Mouse (Mus musculus) embryonic facial prominence, embryonic 12.5 days (tissue): ENCODE data around the gene Echdc1. TPM values are rescaled to one million over a fixed set of nuclear protein-coding genes. Genes with fewer than 3 reads are reported as not detected.
A peak's percentile ranks its signal among the peaks of the same experiment; 100 is the strongest.
"Not testable (repeated sequence)": the region's sequence is repeated elsewhere in the genome, so short reads cannot be mapped to it uniquely, and the experiment has no call there.

Source experiments
- ATAC-seq: fragments of 200-750 bp; cut with Nextera tagmentation; 2 replicates; pipeline ENCODE4 v1.8.0; 2017; ENCODE audit not compliant: insufficient number of reproducible peaks, insufficient read depth, low FRiP score, low TSS enrichment
- H3K27ac ChIP-seq: fragments of 300-500 bp; sonication (generic); 2 replicates; pipeline ENCODE4 v1.5.1; 2016; ENCODE audit warnings: mild to moderate bottlenecking
- H3K27me3 ChIP-seq: fragments of 300-500 bp; sonication (generic); 2 replicates; pipeline ENCODE4 v1.6.1; 2016; ENCODE audit warnings: mild to moderate bottlenecking, moderate library complexity
- H3K36me3 ChIP-seq: fragments of 300-500 bp; sonication (generic); 2 replicates; pipeline ENCODE4 v1.6.1; 2016; ENCODE audit warnings: mild to moderate bottlenecking
- H3K4me1 ChIP-seq: fragments of 300-500 bp; sonication (generic); 2 replicates; pipeline ENCODE4 v1.6.1; 2016
- H3K4me2 ChIP-seq: fragments of 300-500 bp; sonication (generic); replicated peaks from 2 replicates; pipeline ENCODE4 v1.6.1; 2016; ENCODE audit warnings: mild to moderate bottlenecking, moderate library complexity
- H3K4me3 ChIP-seq: fragments of 300-500 bp; sonication (generic); 2 replicates; pipeline ENCODE4 v1.5.1; 2016; ENCODE audit warnings: mild to moderate bottlenecking
- H3K9ac ChIP-seq: fragments of 300-500 bp; sonication (generic); 2 replicates; pipeline ENCODE4 v1.6.1; 2016; ENCODE audit warnings: mild to moderate bottlenecking, moderate library complexity
- H3K9me3 ChIP-seq: fragments of 300-500 bp; sonication (generic); 2 replicates; pipeline ENCODE4 v1.6.1; 2016; ENCODE audit warnings: mild to moderate bottlenecking, moderate library complexity
- WGBS: fragments of 180-500 bp; shearing (Covaris S2); methylation state at CpG from one replicate; pipeline ENCODE4 v1.1.7; 2016; 5-methylcytosine and 5-hydroxymethylcytosine counted together
- polyA plus RNA-seq: library from polyadenylated mRNA; unstranded; fragments of >200 nt; fragmentation: Nextera tagmentation; extraction: Ambion mirVana; gene quantifications from 2 replicates; pipeline ENCODE4 v1.2.1, GENCODE M21; 2016

The Echdc1 gene
- polyA plus RNA-seq, 1 experiment from 2014 or later = 19.7 TPM

- Histone ChIP-seq H3K4me2 (no peak overlapping the region), H3K36me3 (peaks cover 24% of the 10 kb centered on the region), H3K9ac (no peak overlapping the region), H3K4me3 (no peak overlapping the region), H3K4me1 (0 out of 2 replicates have a peak, but pooled peaks cover 4% of the 10 kb centered on the region), H3K9me3 (no peaks in the 10 kb centered on the region), H3K27ac (no peak overlapping the region), H3K27me3 (no peaks in the 10 kb centered on the region)
- WGBS = 80% methylated on average over 2 of the region's 2 CpGs
- ATAC-seq = no peak
Observed at GRCm38 (mm10) chr10:29351420-29351819, 38.5 kb downstream of the Echdc1 start.

DNA sequence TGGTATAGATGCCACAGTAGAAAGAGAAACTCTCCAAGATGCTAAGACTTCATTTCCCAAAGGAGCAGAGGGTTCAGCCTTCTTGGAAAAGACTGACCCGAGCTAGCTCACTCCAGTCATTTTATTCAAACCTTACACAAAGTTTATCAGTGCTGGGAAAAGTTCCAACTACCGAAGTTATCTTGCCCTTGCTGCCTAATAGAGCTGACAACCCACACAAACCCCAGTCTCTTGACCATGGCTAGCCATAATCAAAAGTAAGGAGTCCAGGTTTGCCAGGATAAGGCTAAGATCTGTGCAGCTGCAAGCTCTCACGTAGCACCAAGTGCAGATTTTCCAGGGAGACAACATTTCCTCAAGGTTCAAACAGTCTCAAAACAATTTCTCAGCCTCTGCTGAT lies 39.6 kb downstream of the Echdc1 start:
- H3K4me3 ChIP-seq = no peak overlapping the region
- 0 out of 2 replicates have a peak, but pooled peaks cover 11% of the 10 kb centered on the region for H3K4me1 ChIP-seq
- no peak overlapping the region for H3K9ac ChIP-seq
- no peaks in the 10 kb centered on the region for H3K27me3 ChIP-seq
- H3K4me2 ChIP-seq = no peak overlapping the region
- WGBS = 91% methylated on average over 3 of the region's 3 CpGs
- H3K36me3 ChIP-seq = peaks cover 13% of the 10 kb centered on the region
- no peak for ATAC-seq
- H3K9me3 ChIP-seq = no peaks in the 10 kb centered on the region
- no peak overlapping the region for H3K27ac ChIP-seq

DNA sequence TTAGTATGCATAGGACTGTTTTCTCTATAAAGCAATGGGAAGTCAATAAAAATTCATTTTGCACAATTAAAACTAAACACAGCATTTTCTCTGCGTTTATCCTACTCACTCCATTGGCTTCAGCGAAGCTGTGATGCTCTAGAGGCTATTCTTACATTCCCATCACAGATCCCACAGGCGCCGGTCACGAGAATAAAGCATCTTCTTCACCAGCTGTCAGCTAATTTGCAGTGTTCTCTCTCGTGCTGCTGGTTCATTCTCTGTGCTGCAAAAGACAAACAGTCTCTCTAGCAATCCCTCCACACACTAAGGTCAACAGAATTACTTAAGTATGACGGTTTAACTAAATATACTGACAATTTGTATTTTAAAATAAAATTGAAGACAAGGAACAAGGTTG lies 41.2 kb downstream of the Echdc1 start:
- Histone ChIP-seq H3K4me2 (no peak overlapping the region), H3K9ac (no peak overlapping the region), H3K36me3 (0 out of 2 replicates have a peak, but pooled peaks cover 12% of the 10 kb centered on the region), H3K27me3 (no peaks in the 10 kb centered on the region), H3K9me3 (no peaks in the 10 kb centered on the region), H3K4me1 (0 out of 2 replicates have a peak, but pooled peaks cover 12% of the 10 kb centered on the region), H3K4me3 (no peak overlapping the region), H3K27ac (no peak overlapping the region)
- no peak for ATAC-seq
- WGBS = 80% methylated on average over 7 of the region's 7 CpGs

- 3% methylated on average over 6 of the region's 6 CpGs for WGBS
Observed at GRCm38 (mm10) chr10:29361095-29361463, 48.1 kb downstream of the Echdc1 start.

GRCm38 (mm10) chr10:29361464-29362196 lies 48.7 kb downstream of the Echdc1 start:
- WGBS = under 1% methylated on average over 68 of the region's 100 CpGs
- H3K27me3 ChIP-seq = no peaks in the 10 kb centered on the region

More at GRCm38 (mm10) chr10:29361095-29361463, 48.1 kb downstream of the Echdc1 start:
- peaks cover 17% of the 10 kb centered on the region for H3K4me1 ChIP-seq
- no peak for ATAC-seq
- H3K4me3 ChIP-seq = peak overlapping the region; percentile 74
- no peaks in the 10 kb centered on the region for H3K27me3 ChIP-seq
- H3K27ac ChIP-seq = peak overlapping the region; percentile 98
- no peaks in the 10 kb centered on the region for H3K36me3 ChIP-seq
- H3K9me3 ChIP-seq = no peaks in the 10 kb centered on the region
- H3K9ac ChIP-seq = peak overlapping the region; percentile 97
- peak overlapping the region; percentile 71 for H3K4me2 ChIP-seq

DNA sequence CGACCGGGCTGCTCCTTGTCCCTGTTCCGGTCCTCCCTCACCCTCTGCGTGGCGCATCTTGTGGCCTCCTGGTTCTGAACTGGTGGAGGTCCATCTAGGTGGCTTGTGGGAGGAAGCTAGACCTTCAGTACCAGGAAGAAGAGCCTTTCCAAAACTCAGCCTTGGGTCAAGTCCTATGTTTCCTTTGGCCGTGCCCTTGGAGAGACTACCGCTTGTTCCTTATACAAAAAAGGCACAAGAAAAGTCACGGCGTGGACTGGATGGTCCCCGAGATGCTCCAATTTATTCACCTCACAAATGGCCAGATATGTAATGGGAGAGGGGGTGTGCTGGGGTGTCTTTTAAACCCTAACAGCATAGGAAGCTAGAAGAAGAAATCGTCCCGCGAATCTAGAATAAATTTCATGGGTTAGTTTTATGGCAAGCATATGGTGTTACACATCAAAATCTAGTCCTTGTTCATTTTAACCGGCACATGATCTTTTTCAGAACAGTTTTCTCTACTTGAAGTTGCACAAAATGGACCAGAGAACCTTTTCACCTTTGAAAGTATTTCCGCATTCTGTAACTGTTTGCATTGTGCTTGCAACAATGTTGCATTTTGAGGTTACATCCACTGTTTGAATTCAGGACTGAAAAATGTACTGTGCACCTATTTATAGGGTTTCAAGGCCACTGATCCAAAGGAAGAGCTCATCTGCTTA lies 49.4 kb downstream of the Echdc1 start, which contains the start of gene Rnf146:
Gene Rnf146, minus strand, starts transcription at position 246 of the 704 bp plus-strand sequence.
- WGBS = 8% methylated on average over 15 of the region's 15 CpGs
- no peaks in the 10 kb centered on the region for H3K9me3 ChIP-seq
- peak within 1 kb of the TSS; percentile 74 for H3K4me3 ChIP-seq
- H3K27me3 ChIP-seq = no peaks in the 10 kb centered on the region
- H3K9ac ChIP-seq = peak within 1 kb of the TSS; percentile 97
- no peak for ATAC-seq
- peak within 1 kb of the TSS; percentile 71 for H3K4me2 ChIP-seq
- peak within 1 kb of the TSS; percentile 98 for H3K27ac ChIP-seq
- H3K4me1 ChIP-seq = peaks cover 10% of the 10 kb centered on the region
- H3K36me3 ChIP-seq = no peaks in the 10 kb centered on the region

More at GRCm38 (mm10) chr10:29361464-29362196, 48.7 kb downstream of the Echdc1 start:
- Histone ChIP-seq H3K36me3 (no peaks in the 10 kb centered on the region), H3K4me1 (peaks cover 15% of the 10 kb centered on the region), H3K9ac (peak overlapping the region; percentile 97), H3K27ac (peak overlapping the region; percentile 98), H3K9me3 (no peaks in the 10 kb centered on the region), H3K4me2 (peak overlapping the region; percentile 71), H3K4me3 (peak overlapping the region; percentile 74)
- peak; percentile 96 for ATAC-seq

GRCm38 (mm10) chr10:29374065-29374464 lies 61.1 kb downstream of the Echdc1 start:
- Histone ChIP-seq H3K27me3 (no peaks in the 10 kb centered on the region), H3K4me2 (no peak overlapping the region), H3K36me3 (no peaks in the 10 kb centered on the region), H3K4me1 (no peaks in the 10 kb centered on the region), H3K27ac (no peak overlapping the region), H3K9me3 (no peaks in the 10 kb centered on the region), H3K9ac (no peak overlapping the region), H3K4me3 (no peak overlapping the region)
- ATAC-seq = no peak
- 73% methylated on average over 5 of the region's 5 CpGs for WGBS

GRCm38 (mm10) chr10:29381558-29381957 lies 68.6 kb downstream of the Echdc1 start:
- H3K4me3 ChIP-seq = no peak overlapping the region
- no peak for ATAC-seq
- H3K9ac ChIP-seq = no peak overlapping the region
- 79% methylated on average over 2 of the region's 2 CpGs for WGBS
- H3K27me3 ChIP-seq = no peaks in the 10 kb centered on the region
- H3K9me3 ChIP-seq = no peaks in the 10 kb centered on the region
- H3K4me2 ChIP-seq = no peak overlapping the region
- no peaks in the 10 kb centered on the region for H3K4me1 ChIP-seq
- H3K36me3 ChIP-seq = no peaks in the 10 kb centered on the region
- H3K27ac ChIP-seq = no peak overlapping the region

GRCm38 (mm10) chr10:29394890-29395289 lies 81.9 kb downstream of the Echdc1 start:
- not testable (repeated sequence) for ATAC-seq, H3K9ac ChIP-seq, H3K9me3 ChIP-seq, H3K27me3 ChIP-seq, H3K4me3 ChIP-seq, H3K4me1 ChIP-seq, H3K4me2 ChIP-seq, H3K36me3 ChIP-seq, H3K27ac ChIP-seq
- 60% methylated on average over 2 of the region's 2 CpGs for WGBS

Other genes with a start within 250 kb of the Echdc1 start
- 7.7 and 10.2 TPM in 2 replicates for gene Soga3, start 169.3 kb upstream of the Echdc1 start, polyA plus RNA-seq
- 0.61 and 2.0 TPM in 2 replicates for gene Gm49353, start 114.2 kb upstream of the Echdc1 start, polyA plus RNA-seq
- 1.3 and 1.9 TPM in 2 replicates for gene 9330159F19Rik, start 101.6 kb upstream of the Echdc1 start, polyA plus RNA-seq
- gene Rnf146, start 49.3 kb downstream of the Echdc1 start, polyA plus RNA-seq = 49.6 and 51.9 TPM in 2 replicates
- gene Rspo3, start 222.7 kb downstream of the Echdc1 start, polyA plus RNA-seq = 19.9 and 23.1 TPM in 2 replicates